Mouse (Mus musculus): ENCODE data around the gene Ccdc149. TPM values are rescaled to one million over a fixed set of nuclear protein-coding genes. Genes with fewer than 3 reads are reported as not detected.

The Ccdc149 gene
- total RNA-seq, 4 experiments from 2014 or later: 65.0 to 78.6 (median 73.2) TPM

- DNase-seq (ENCODE audit: low spot score in 2 of 2): no peak
These were observed 88.5 kb downstream of the Ccdc149 start for GRCm38 (mm10) chr5:52382837-52383236.

DNA sequence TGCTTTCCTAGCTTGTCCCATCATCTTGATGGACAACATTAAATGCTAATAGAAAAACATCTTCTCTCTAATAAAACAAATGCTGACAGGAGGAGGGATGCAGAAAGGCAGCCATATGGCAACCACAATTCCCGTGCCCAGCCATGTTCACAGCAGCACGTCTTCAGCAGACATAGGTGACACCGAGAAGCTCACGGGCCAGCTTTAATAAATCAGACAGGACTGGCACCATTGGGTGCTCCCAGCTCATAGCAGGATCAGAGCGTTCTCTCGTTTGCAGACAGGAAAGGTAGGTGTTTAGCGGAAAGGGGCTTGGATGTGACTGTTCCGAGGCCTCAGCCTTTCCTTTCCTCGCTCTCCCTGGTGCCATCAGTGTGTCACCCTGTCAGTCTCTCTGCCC is 95.5 kb downstream of the Ccdc149 start:
- no peak for DNase-seq (ENCODE audit: low spot score in 2 of 2)

- DNase-seq (ENCODE audit: low spot score in 2 of 2): no peak
These were observed 100.4 kb downstream of the Ccdc149 start for GRCm38 (mm10) chr5:52370901-52371300.

- no peak for DNase-seq (ENCODE audit: low spot score in 2 of 2)
These were observed 103.2 kb downstream of the Ccdc149 start for GRCm38 (mm10) chr5:52367866-52368840.

DNA sequence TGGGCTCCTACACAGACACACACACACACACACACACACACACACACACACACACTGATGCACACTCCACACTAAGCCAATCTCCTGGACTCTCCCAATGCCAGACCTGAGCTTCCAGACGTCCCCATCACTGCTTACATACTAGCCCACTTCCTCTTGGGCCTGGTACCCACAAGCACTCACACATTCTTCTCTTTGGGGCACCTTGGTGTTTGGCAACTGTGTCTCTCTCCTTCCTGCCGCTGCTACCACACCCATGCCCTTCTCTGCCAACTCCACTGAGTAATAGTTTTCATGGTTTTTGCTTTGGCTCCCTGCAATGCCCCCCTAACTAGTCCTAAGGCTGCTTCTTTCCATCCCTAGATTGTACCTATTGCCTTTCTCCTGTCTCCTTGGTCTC is 104.7 kb downstream of the Ccdc149 start:
- no peak for DNase-seq (ENCODE audit: low spot score in 2 of 2)

DNA sequence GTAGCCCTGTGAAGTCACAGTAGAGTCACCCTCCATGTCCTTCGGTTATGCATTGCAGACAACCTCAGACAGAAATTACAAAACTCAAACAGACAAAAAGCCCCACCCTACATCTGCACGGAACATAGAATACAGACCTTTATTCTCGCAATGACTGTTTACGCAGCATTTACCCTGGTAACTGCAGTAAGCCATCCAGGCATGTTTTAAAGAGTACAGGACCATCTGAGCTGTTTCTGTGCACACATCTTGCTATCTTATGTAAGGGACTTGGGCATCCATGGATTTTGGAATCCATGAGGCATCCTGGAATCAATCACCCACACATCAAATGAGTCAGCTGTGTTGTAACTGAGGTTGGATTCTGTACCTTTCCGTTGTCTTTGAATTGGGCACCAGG is 105.4 kb downstream of the Ccdc149 start:
- DNase-seq (ENCODE audit: low spot score in 2 of 2): peak in 1 of 2 experiments; percentile 35

DNA sequence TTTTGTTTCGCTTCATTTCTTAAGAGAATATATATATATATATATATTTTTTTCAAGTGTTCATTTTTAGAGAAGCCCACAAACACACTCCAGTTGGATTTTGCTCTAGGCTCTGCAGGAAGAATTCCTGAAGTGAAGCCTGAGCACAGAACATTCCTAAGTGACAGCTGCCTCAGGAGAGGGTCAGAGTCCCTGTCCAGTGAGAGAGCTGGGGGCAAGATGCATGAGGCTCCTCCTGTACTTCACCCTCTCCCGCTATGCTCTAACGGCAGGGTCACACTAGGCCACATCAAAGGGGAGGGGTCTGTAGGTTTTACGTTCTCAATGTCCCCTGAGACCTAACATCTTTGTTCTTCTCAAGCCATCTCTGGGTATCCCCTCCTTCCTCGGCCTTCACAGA is 106.8 kb downstream of the Ccdc149 start:
- DNase-seq (ENCODE audit: low spot score in 2 of 2): no peak

DNA sequence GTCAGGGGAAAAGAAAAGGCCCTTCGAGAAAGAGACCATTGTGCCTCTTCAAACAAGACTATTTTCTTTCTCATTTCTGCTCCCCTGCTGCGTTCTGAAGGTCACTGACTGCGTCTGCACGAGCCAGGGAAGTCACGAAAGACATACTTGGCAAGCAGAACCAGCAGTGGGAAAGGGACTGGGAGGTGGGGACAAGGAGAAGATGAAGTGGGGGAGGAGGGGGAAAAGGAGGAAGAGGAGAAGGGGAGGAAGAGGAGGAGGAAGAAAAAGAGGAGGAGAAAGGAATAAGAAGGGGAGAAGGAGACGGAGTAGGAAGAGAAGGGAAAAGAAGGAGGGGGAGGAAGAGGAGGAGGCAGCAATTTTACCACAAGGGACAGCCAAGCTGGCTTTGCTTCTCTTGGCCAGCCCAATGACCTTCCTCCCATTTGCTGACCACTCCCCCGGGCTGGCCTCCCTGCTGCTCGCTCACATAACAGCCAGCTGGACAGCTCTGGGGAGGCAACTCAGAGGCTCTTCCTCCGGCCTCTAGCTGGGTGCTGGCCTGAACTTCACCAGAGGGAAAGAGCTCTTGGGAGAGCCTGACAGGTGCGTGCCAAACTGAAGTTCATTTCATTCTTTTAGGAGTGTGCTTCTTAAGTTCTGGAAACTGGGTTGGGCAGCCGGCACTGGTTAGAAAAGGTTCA is 107.7 kb downstream of the Ccdc149 start, which contains the start of gene Sod3:
Gene Sod3 (plus strand): TSS at position 324 of the 683 bp plus-strand sequence.
- no peak for DNase-seq (ENCODE audit: low spot score in 2 of 2)

- no peak for DNase-seq (ENCODE audit: low spot score in 2 of 2)
These were observed 108.4 kb downstream of the Ccdc149 start for GRCm38 (mm10) chr5:52362776-52363467.

DNA sequence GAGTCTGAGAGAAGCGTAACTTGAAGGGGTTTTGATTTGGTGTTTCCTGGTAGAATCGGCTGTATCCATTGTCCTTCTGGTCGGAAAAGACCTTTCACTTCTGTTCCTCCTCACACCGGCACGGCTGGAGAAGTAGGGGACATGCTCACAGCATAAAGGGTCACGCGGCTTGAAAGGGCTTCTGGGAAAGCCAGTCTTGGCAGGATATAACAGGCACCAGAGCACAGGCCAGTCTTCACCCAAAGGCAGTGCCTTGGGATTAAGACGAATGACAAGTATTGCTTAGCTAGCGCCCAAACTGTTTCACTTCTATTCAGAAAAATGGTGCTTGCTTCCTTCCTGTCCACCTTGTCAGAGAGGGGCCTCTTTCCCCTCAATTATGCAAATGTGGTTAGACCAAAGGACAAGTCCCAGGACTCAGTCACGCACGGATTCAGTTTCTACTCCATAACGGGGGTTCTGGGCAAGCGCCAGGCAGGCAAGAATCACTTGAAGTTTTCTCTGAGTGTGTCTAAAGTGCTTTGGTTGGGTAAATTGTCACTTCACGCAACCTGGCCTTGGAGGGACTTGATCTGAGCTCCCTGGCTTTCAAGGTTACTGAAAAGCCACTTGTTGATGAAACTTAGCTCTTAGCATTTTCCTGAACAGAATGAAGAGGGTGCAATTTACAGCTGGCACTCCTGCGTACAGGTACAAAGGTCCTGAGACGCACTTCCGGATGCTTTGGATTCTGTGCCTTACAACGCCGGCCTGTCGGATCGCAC is 110.9 kb downstream of the Ccdc149 start:
- DNase-seq (ENCODE audit: low spot score in 2 of 2): no peak

GRCm38 (mm10) chr5:52358120-52358519 is 113.2 kb downstream of the Ccdc149 start:
- DNase-seq (ENCODE audit: low spot score in 2 of 2): no peak

DNA sequence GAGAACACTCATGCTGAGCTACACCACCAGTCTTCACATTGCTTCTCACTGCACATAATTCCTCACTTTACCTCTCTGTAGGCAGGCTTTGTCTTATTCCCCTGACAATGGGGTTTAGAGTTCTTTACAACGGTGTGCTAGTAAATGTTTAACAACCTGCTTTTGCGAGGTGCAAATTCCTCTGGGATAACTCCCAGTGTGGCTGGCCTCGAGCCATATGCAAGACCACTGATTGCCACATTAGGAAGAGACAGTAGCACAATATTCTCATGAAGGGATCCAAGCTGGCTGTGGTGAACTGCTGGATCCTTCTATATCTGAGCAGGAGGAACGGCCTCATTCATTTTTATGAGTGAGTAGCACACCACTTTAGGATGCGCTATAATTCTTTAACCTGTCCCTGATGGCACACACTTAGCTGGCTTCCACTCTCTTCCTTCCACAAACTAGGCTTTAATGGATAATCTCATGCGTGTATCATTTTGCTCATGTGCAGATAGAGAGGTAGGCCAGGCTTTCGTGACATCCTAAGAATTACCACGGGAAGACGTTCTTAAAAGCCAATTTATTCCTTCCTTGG is 114.1 kb downstream of the Ccdc149 start:
- no peak for DNase-seq (ENCODE audit: low spot score in 2 of 2)

DNA sequence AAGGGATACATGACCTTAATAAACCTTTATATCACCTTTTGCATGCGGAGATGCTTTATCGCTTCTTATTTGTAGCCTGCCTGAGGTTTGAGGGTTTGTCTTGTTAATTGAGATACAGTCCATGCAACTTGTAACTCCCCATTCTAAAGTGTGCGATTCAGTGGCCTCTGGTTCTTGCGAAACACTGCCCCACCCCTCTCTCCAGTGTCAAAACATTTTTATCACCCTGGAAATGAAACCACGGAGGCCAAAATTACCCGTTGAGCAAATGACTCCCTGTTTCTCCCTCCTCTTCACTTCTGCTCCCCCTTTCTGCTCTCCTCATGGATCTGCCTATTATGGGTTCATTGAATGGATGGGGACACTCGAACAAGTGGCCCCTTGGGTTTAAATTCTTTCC is 115.7 kb downstream of the Ccdc149 start:
- no peak for DNase-seq (ENCODE audit: low spot score in 2 of 2)

- no peak for DNase-seq (ENCODE audit: low spot score in 2 of 2)
These were observed 116.9 kb downstream of the Ccdc149 start for GRCm38 (mm10) chr5:52354441-52354840.

- DNase-seq (ENCODE audit: low spot score in 2 of 2): no peak
These were observed 118.6 kb downstream of the Ccdc149 start for GRCm38 (mm10) chr5:52352730-52353129.

GRCm38 (mm10) chr5:52351561-52351960 is 119.8 kb downstream of the Ccdc149 start:
- no peak for DNase-seq (ENCODE audit: low spot score in 2 of 2)

DNA sequence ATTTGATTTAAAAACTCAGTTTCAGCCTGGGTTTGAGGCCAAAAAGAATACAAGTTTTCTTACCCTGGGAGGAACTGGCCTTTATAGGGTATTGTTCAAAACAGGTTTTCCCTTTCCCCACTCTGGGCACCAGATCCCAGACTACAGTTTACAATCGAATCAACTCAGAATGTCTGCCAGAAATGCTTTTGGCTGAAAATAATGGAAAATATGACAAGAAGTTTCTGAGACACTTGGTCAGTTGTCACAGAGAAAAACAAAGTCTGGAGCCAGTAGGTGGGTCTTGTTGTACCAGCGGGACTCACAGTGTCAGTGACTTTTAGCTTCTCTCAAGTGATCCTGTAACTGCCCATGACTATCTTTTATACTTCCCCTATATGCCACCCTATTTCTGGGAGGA is 120.9 kb downstream of the Ccdc149 start:
- no peak for DNase-seq (ENCODE audit: low spot score in 2 of 2)

- DNase-seq (ENCODE audit: low spot score in 2 of 2): no peak
These were observed 124.4 kb downstream of the Ccdc149 start for GRCm38 (mm10) chr5:52346890-52347289.

DNA sequence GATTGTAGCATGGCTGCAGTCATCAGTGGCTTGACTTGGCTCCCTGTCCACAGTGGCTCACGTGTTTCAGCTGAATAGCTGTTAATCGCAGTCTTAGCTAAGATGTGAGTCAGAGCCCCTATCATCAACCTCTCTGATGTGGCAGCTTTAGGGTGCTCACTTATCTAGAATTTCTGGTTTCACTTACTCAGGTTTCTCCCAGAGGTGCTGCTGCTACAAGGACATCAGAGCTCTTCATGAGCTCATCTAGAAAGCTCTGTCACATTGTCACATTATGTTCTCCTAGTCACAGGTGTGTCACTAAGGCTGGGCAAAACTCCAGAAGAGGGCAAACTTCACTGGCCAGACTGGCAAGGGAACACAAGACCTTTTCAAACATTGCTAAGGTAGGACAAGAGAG is 132.2 kb downstream of the Ccdc149 start:
- DNase-seq (ENCODE audit: low spot score in 2 of 2): no peak

DNA sequence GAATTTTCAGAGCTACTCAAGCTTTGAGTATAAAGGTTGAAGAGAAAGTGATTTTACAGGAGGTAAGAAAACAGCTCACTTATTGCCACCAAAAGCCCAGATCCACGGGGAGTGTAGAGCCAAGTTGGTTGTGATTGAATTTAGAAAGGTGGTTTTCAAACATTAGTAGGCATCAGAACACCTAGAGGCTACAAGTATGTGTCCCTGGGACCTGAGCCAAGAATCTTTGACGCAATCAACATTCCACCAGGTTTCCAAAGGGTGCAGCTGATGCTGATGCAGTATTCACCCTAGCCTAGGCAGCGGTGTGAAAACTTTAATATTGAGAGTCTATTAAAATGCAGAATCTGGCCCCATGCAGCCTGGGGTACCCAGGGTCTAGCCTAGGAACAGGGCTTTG is 135.7 kb downstream of the Ccdc149 start:
- DNase-seq (ENCODE audit: low spot score in 2 of 2): no peak

- DNase-seq (ENCODE audit: low spot score in 2 of 2): no peak
These were observed 139.2 kb downstream of the Ccdc149 start for GRCm38 (mm10) chr5:52332120-52332519.
